Mouse (Mus musculus): Measurements from ENCODE around the gene Add3.

Add3 gene

DNA sequence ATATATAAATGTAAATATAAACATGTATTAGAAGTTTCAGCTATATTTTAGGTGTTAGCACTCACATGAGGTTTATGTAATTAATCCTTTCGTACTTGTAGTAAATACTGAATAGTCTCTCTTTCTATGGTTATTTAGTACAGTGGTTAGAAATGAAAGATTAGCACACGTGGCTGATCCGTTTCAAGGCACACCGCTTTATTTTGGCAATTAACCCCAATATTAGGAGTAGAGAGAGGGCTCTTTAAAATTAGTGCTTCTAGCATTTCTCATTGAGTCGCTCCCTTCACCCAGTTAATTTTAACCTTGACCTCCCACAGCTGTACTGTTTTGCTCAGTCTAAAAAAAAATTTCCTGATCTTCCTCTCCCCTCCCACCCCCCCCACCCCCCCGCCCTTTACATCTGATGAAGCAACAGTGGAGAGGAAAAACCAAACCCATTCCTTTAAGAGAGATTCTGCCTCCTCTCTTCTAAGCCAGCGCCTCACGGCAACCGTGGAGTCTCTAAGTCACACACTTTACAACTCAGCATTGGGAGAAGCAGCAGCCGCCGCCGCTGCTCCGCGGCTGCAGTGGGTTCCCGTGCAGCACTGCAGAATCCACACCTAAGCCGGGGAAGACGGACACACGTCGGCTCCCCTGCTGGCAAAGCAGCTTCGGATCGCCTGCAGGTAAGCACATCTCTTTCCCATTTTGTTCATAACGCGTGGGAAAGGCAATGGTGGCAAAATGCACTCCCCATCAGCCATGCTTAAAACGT lies at the start of gene Add3:
Gene Add3 (plus strand): TSS at position 400 of the 760 bp plus-strand sequence.
- DNase-seq: peak; percentile 58 to 72

DNA sequence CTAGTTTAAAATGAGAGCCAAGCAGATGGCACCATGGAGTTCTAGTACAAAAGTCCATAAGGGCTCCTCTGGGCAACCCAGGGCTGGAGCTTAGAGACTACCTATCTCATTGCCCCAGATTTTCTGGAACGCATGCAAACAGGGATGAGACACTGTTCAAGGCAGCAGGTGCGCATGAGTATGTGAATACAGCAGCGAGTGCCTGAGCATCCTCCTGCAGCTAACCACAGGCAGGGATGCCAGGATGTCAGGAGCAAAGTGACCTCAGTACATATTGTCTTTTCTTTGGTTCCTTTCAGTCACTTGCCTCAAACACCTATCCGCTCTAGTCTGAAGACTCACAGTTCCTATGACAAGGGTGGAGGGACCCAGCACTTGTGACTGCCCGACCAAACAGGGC lies 49.6 kb upstream of the Add3 start:
- DNase-seq: no peak

DNA sequence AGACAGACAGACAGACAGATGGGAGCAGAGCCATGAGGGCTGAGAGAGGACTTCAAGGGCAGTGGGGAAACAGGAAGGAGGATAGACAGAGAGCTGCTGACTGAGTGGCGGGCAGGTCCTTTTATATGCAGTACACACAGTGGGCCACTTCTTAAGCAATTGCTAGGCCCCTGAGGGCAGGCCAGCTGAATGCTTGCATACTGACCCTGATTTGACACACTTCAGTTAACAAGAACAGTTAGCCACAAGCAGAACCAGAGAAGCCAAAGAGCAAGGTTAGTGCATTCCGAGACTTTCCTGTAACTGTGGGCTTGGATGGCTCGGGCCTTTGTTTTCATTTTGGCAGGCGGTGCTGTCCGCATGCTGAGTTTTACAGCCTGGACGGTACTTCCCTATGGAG lies 48.0 kb upstream of the Add3 start:
- no peak for DNase-seq

DNA sequence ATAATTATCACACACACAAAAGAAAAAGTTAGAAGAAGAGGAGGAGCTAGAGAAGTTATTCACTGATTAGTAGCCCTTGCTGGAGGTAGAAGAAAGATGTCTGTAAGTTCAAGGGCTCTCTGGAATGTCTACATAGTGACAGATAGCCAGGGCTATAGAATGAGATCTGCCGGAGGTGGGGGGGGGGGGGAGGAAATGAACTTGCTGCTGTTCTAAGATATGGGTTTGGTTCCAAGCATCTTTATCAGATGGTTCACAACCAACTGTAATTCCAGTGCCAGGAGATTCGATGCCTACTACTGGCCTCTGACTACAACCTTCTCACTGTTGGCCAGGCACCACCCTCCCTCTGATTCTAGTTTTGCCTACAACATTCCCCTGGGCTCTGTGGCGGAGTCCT lies 46.9 kb upstream of the Add3 start:
- DNase-seq: no peak

DNA sequence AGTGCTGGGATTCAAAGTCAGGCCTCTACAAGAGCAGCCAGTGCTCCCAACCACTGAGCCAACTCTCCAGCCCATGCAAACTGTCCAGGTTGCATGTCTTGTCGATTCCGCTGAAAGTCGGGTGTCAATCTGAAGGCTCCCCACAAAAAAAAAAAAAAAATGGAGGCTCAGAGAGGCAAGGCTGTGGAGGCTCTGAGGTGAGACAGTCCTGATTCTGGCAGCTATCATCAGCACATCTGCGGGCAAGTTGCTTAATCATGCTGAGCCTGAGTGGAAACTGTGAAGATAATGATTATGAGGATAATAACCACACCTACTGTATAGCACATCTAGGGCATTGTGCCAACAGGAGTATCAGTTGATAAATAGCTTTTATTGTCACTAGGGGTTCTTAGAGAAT lies 45.6 kb upstream of the Add3 start:
- no peak for DNase-seq

DNA sequence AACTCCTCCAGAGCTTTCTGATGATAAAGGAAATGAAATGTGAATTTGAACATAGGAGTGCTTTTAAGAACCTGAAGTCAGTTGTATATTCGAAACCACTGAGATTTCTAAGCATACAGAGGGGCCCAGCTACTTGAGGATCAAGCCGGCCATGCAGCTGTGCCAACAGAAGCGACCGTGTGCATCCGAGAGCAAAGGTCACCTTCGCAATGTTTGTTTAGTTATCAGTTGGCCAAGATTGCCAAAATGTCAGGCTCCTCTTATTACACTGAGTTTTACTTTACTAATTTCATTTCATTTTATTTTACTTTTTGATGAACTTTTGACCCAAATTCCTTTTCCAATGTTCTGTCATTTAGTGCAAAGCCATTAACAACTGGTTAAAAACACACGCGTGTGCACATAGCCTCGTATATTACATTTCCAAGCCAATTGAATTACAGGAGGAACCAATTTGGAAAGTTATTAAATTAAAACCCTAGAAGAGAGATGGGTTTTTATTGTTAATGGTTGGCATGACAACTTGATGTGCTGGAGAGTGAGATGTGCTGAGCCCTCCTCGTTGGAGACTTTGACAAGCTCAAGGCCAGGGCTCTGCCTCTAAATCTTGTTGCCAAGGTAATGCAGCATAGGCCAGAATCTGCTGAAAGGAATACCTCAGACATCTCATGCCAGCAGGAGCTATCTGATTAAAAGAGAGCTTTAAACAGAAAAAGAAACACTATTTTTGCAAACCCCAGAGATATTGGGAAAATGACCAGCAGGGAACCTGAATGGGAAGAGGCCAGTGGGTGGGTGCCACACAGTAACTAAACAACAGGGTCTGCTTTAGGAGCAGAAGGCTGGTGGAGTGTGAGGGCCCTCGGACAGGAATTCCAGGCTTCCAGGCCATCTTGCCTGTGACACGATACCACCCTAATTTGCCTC lies 38.6 kb upstream of the Add3 start:
- no peak for DNase-seq

DNA sequence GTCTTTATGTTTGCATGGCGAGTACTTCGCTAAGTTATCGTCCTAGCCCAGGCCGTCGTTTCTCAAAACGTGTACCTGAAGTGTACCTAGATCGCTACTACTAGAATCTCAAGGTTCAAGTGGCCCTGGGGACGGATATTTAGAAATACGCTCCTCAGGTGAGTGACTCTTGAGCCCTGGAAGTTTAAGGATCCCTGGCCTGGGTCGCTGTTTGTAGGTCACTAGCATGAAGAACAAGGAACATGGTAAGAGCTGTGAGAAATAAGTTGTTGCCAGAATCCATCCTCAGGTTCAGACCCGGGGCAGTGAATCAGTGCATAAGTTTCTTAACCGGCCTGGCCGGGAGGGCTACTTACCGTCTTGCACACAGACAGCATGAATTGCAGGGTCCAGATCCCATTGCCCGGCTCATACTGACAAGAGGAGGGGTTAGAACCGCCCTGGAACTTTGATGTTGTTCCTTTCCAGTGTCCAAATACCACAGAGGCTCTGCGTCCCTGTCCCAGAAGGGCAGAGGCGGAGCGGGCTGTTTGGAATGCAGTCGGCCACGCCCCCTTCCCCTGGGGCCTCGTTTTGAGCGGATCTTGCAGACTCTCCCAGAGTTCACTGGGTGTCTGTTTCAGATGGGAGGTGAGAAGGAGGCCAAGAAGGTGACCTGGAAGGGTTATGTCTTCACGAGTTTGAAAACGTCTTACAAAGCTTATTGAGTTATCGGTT lies 34.7 kb upstream of the Add3 start:
- DNase-seq: no peak

DNA sequence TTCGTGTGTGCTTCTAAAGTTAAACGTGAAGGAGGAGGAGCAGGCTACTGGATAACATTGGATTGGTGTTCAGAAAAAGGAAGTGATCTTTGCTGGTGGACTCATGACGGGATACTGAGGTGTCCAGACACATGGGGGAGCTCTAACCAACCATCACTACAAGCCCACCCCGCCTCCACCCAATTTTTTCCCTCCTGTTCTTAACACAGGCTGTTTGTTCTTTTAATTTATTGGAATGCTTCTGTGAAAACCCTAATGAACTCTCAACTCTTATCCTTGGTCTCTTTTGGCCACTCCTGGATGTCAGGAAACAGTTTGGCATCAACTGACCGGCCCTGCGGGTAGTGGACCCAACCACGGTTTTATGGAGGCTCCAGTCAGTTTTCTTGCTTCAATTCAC lies 33.3 kb upstream of the Add3 start:
- DNase-seq: no peak

DNA sequence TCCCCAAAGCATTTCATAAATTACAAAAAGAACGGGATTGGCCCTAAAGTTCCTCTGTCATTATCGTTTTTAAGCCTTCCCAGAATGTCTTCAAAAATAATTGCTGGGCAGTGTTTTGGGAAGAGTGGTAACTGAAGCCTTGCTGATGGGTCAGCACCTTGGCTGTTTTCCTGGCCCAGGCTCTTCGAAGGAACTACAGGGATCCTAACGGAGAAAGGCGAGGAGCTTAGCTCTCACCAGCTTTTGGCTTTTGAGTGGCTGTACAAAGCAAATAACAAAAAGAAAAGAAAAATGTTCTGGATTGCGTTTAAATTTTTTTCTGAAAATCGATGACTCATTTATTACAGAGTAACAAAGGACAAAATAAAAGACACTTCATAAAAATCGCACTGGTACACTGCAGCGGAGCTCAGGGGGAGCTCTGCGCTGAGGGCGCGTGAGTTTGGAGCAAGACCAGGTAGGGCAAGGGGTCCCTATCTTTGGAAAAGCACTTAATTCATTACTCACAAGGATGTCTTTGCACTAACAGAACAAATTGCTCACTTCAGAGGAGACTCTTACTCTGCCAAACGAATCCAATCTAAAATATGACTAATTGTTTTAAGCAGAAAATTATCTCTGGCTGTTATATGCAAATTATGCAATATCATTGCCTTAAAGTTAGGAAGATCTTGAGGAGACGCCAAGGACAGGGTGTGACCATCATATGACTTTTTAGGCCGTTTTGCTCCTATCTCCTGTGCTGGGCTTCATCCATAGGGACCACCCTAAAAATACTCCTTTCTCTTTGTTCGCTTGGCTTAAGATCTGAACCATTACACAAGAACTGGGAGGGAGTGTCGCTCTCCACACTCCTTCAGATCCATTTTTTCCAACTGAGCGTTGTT lies 32.6 kb upstream of the Add3 start:
- DNase-seq: no peak

DNA sequence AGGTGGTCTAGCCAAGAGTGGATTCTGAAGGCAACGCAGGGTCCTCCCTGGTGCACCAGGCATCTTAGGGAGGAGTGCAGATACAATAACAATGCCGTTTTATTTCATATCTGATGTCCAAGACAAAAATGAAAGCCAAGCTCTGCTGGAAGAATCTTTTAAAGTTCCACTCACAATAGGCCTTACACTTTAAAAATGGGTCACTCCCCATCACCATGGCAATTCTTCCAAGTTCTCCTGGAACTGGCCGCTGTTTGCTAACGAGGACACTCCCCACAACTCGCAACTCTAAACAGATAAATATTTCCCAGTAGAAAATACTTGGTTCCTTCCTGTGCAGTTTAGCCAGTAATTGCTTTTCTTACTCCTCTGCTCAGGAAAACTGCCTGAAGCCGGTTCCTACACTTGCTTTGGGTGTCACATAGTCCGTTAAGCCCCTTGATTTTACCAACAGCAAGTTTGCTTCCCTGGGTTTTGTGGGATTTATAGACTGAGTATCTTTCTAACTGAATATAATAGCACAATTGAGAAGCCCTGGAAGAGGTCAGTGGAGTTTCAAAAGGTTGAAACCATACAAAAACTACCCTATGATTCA lies 28.1 kb upstream of the Add3 start:
- no peak for DNase-seq

DNA sequence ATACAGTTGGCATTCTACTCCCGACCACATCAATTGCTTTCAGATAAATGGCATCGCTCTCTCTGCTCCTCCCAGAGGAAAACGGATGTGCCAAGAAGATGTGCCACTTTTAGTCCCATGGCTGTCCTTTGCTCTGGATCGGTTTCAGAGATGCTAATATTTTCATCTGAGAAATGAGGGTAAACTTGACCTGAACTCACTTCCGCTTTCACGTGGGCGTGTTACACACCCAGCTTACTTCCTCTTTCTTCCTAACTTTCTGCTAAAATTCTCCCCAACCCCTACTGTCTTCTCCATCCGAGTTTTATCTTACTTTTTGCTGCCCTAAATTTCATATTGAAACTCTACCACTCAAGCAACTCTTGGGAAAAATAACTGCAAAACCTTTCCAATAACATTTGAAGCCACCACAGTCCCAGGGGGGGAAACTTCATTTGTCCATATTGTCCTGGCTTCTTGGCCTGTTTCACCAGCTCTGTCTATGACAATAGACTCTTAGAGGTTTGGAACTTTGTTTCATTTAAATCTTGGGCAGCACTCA lies 20.9 kb upstream of the Add3 start:
- DNase-seq: no peak

DNA sequence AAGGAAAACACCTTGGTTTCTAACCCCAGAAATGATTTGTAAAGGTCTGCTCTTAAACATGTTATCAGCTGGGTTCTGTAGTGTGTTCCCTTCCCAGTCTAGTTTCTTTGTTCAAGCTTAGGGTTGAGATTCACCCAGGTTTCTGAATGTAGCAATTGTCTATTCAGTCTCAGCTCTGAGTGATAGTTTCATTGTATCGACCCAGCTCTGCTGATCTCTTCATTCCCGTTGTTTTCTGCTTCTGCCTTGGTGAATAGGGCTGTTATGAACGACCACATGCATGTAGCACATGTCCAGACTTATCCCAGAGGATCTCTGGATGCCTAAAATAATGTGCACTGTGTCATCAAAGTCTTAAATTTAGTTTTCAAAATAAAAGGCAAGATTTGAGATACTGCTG lies 19.8 kb upstream of the Add3 start:
- no peak for DNase-seq

DNA sequence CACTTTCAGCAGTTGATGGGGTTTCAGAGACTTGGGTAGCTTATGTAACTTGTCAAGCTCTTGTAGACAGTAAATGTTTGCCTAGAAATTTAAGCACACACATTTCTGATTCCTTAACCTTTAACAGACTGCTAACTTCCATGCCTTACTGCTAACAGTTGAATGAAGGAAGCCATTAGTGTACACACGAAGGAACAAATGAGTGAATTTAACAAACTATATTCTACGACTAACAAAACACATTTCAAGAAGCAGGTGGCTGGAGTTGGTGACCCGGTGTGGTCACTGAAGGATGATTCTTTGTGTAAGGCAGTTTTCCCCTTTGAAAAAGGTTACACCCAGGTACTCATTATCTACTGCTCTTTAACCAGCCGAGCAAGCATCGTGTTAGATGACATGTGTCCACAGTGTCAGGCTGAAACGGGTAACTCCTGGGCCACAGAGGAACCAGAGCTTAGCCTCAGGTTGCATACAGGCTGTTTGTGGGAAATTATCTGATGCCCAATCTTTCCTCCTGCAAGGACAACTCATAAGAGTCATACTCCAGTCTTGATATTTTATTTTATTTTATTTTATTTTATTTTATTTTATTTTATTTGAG lies 17.5 kb upstream of the Add3 start:
- DNase-seq: no peak

DNA sequence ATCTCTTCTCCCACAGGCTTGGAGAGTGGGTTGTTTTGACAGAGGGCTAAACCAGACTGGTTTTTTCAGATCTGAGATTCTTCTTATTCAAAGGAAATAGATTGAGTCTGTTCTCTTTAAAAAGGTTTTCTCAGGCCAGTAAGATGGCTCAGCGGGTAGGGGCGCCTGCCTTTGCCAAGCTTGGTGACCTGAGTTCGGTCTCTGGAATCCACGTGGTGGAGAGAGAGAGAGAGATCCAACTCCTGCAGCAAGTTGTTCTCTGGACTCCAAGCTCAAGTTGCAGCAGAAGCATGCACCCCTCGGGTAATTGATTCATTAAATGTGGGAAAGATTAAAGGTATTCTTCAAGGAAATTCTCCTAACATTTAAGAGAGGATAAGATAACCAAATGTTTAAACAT lies 16.9 kb upstream of the Add3 start:
- DNase-seq: no peak

DNA sequence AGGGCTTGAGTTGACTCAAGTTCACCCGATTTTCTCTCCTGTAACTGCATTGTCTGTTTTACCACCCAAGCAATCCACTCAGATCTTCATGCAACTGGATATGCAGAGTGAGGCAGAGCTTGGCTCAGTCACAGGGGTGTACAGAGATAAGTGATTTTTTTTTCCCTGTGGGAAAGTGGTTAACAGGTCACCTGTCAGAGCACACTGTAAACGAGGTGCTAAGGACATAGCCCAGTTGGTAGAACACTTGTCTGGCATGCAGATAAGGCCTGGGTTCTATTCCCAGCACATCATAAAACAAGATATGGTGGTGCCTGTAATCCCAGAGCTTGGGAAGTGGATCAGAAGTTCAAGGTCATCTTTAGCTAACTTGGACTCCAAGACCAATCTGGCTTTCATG lies 14.6 kb upstream of the Add3 start:
- no peak for DNase-seq

DNA sequence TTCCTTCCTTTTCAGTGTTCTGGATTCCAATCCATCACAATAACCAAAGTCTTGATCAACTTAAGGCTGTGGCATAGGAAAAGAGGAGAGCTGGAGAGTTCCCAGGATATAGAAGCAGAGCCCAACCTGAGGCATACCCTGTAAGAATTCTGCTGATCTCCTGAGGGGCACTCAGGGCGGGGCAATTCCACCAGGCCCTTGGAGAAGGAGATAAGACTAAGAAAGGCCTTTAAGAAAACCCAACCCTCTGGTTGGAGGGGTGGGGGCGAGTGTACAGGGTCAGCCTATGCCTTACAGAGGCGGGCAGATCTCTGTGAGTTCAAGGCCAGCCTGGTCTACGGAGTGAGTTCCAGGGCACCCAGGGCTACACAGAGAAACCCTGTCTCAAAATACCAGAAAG lies 13.7 kb upstream of the Add3 start:
- no peak for DNase-seq

DNA sequence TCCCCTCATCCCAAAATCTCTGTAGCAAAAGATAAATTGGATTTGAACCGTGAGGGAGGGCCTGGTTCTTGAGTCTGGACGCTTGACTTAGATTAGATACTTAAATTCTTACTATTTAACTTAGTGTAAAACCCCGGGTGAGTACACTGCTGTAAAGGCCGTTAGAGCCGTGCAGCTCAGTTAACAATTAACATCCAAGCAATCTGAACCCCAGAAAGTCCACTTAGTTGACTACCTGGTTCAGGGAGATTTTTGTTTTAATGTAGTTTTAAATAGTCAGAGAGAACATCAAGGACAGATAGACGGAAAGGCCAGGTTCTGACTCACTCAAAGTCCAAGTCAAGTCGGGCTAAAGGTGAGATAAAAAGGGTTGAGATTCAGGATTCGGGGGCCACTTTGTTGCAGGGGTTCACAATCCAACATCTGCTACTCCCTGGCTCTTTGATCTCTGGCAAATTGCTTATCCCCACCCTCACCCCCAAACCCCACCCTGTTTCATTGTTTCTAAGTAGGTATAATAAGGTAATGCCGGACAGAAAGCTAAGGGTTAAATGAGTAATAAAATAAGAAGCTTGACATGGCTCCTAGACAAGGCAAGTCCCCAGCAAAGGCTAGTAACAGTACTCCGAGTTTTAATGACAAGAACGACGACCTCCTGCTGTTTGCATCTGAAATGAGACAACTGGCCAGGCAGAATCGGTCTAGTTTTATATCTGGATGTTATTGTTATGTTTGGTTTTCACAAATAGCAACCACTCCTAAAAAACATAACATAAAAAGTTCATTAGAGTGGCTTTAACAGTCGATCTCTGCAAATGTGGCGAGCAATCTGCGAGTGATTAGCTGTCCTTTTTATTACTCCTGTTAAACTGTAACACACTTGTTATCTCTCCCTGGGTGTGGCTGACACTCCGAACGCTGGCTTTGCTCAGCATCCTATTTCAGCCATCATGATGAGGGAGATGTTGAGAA lies 12.6 kb upstream of the Add3 start:
- no peak for DNase-seq

DNA sequence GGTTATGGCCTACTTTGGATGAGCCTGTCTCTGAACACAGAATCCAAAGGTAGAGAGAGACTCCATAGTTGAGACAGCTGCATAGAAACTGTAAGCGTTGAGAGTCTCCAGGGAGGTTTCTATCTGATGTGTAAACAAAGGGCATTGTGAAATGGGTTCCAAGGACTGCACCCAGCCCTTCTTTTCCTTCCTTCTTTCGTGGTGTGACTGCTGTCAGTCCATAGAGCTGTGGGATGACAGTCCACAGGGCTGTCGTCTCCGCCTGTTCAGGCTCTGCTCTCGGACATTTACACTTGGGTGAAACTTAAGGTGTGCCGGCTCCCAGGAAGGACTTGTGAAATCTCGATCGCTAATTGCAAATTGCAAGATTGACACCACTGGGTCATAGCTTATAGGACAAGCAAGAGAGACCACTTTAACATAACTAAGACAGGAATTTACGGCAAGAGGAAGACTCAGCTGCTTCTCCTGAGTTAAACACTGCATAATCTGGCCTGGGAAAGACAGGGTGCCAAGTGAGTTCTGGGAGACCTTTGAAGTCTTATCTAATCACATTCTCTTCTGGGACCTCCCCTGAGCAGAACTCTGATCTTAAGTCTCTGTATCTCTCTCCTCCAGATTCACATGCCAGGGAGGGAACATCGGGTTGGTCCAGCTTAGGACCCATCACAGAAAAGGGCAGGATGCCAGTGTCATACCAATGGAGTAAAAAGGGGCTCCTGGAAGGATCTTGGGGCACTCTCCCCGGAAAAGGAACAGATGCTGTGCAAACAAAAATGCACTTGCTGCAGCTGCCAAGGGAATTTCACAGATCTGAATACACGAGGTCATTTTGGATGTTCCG lies 11.5 kb upstream of the Add3 start:
- no peak for DNase-seq

Measured in cerebellum, postnatal 14 days (tissue).